Mouse (Mus musculus) intestine, embryonic 16.5 days (tissue): Measurements from ENCODE around the gene Fndc9. TPM values are rescaled to one million over a fixed set of nuclear protein-coding genes. Genes with fewer than 3 reads are reported as not detected.

ENCODE experiments used
- ATAC-seq: fragments of 200-750 bp; cut with Nextera tagmentation; 2 replicates; pipeline ENCODE4 v1.8.0; 2017; ENCODE audit warnings: moderate TSS enrichment, moderate library complexity
- H3K27ac ChIP-seq: fragments of 300-500 bp; sonication (generic); 2 replicates; pipeline ENCODE4 v1.5.1; 2014; ENCODE audit warnings: mild to moderate bottlenecking, low read length
- H3K27me3 ChIP-seq: fragments of 300-500 bp; sonication (generic); replicated peaks from 2 replicates; pipeline ENCODE4 v1.6.1; 2014; ENCODE audit warnings: low read length, control low read depth, mixed read lengths; ENCODE audit not compliant: control insufficient read depth, insufficient read depth
- H3K36me3 ChIP-seq: fragments of 300-500 bp; sonication (generic); 2 replicates; pipeline ENCODE4 v1.6.1; 2014; ENCODE audit warnings: low read length, control low read depth; ENCODE audit not compliant: control insufficient read depth, insufficient read depth
- H3K4me1 ChIP-seq: fragments of 300-500 bp; sonication (generic); 2 replicates; pipeline ENCODE4 v1.6.1; 2014; ENCODE audit warnings: low read length, control low read depth, mixed read lengths; ENCODE audit not compliant: control insufficient read depth, insufficient read depth
- H3K4me2 ChIP-seq: fragments of 300-500 bp; sonication (generic); 2 replicates; pipeline ENCODE4 v1.6.1; 2014; ENCODE audit warnings: low read depth, low read length, control low read depth
- H3K4me3 ChIP-seq: fragments of 300-500 bp; sonication (generic); 2 replicates; pipeline ENCODE4 v1.5.1; 2014; ENCODE audit warnings: mild to moderate bottlenecking, low read length
- H3K9ac ChIP-seq: fragments of 300-500 bp; sonication (generic); 2 replicates; pipeline ENCODE4 v1.6.1; 2014; ENCODE audit warnings: low read depth, low read length
- H3K9me3 ChIP-seq: fragments of 300-500 bp; sonication (generic); 2 replicates; pipeline ENCODE4 v1.6.1; 2016; ENCODE audit warnings: low read length, control low read depth; ENCODE audit not compliant: control insufficient read depth
- WGBS: fragments of 180-500 bp; shearing (Covaris S2); extraction: QIAGEN DNeasy Blood & Tissue Kit; methylation state at CpG from one replicate; pipeline ENCODE4 v1.1.7; 2014; 5-methylcytosine and 5-hydroxymethylcytosine counted together
- polyA plus RNA-seq: library from polyadenylated mRNA; unstranded; fragments of >200 nt; fragmentation: Nextera tagmentation; extraction: Ambion mirVana; gene quantifications from 2 replicates; pipeline ENCODE4 v1.2.1, GENCODE M21; 2015

Fndc9 gene
- polyA plus RNA-seq, 1 experiment from 2014 or later, result 0.09 TPM

GRCm38 (mm10) chr11:46223575-46223974, 11.8 kb upstream of the Fndc9 start:
- Histone ChIP-seq H3K4me2 (no peak overlapping the region), H3K36me3 (no peaks in the 10 kb centered on the region; the same call in 1 of the 2 replicates), H3K4me1 (no peaks in the 10 kb centered on the region), H3K27me3 (no peaks in the 10 kb centered on the region), H3K9ac (no peak overlapping the region), H3K9me3 (no peaks in the 10 kb centered on the region), H3K4me3 (no peak overlapping the region), H3K27ac (no peak overlapping the region)
- ATAC-seq, result no peak
- WGBS, result 87% methylated on average over 2 of the region's 2 CpGs

DNA sequence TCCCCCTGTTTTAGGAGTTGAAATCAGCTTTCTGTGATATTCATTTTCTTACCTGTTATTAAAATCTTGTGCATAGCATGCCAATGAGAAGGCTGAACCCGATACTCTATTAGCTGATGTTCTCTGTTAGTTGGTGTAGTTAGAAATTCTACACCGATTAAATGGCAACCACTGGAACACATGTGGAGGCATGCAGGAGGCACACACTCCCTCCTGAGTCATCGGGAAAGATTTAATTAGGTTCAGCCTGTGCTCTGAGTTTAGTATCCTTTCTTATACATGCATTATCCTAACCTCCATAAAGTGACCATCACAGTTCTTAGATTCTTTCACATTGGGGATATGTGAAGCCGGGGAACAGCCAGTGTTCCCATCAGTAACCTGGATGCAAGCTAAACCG, 10.0 kb upstream of the Fndc9 start:
- Histone ChIP-seq H3K9ac (no peak overlapping the region), H3K4me1 (no peaks in the 10 kb centered on the region), H3K9me3 (no peaks in the 10 kb centered on the region), H3K27me3 (no peaks in the 10 kb centered on the region), H3K27ac (no peak overlapping the region), H3K4me3 (no peak overlapping the region), H3K4me2 (no peak overlapping the region), H3K36me3 (no peaks in the 10 kb centered on the region; the same call in 1 of the 2 replicates)
- ATAC-seq, result no peak
- WGBS, result 89% methylated on average over 5 of the region's 5 CpGs

DNA sequence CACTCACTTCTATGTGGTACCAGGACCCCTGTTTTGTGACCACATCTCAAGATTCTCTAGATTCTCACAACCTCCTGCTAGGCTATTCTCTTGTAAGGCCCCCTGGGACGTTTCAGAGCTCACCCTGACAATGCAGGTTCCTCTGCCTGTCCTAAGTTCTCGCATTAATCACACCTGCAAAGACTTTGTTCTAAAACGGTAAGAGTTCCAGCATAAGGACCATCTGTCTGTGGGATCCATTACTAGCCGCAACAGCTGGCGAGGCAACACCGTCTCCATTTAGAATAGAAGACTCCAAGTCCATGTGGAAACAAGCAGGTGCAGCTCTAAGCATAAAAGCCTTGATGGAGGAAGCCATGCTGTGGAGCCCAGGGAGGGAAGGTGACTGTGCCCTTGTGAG, 5.1 kb upstream of the Fndc9 start:
- H3K27ac ChIP-seq, result no peak overlapping the region
- H3K27me3 ChIP-seq, result no peaks in the 10 kb centered on the region
- no peak overlapping the region for H3K4me3 ChIP-seq
- WGBS, result 75% methylated on average over 6 of the region's 6 CpGs
- H3K36me3 ChIP-seq, result no peaks in the 10 kb centered on the region
- H3K9ac ChIP-seq, result no peak overlapping the region
- H3K4me1 ChIP-seq, result no peaks in the 10 kb centered on the region
- H3K9me3 ChIP-seq, result no peaks in the 10 kb centered on the region
- H3K4me2 ChIP-seq, result no peak overlapping the region
- ATAC-seq, result no peak

DNA sequence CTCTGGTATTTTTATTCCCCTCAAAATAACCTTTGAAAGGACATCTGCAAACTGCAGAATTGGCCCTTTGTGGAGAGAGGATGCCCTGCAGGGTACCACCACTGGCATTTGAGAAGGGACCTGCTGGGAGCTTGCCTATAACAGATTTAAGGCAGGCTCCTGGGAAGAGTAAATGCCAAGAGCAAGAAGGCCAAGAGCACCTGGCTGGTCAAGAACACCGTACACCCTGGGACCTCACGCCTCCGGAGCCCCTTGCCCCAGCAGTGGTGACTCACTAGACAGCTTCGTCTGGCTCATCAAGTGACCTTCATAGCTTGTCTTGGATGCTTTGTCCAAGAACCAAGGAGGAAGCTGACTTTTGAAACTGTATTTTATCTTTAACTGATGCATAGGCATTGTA, 2.5 kb upstream of the Fndc9 start:
- Histone ChIP-seq H3K36me3 (no peaks in the 10 kb centered on the region), H3K4me1 (no peaks in the 10 kb centered on the region), H3K9ac (no peak overlapping the region), H3K9me3 (no peaks in the 10 kb centered on the region), H3K27ac (no peak overlapping the region), H3K4me3 (no peak overlapping the region), H3K27me3 (no peaks in the 10 kb centered on the region), H3K4me2 (no peak overlapping the region)
- no peak for ATAC-seq
- WGBS, result 93% methylated on average over 4 of the region's 4 CpGs

DNA sequence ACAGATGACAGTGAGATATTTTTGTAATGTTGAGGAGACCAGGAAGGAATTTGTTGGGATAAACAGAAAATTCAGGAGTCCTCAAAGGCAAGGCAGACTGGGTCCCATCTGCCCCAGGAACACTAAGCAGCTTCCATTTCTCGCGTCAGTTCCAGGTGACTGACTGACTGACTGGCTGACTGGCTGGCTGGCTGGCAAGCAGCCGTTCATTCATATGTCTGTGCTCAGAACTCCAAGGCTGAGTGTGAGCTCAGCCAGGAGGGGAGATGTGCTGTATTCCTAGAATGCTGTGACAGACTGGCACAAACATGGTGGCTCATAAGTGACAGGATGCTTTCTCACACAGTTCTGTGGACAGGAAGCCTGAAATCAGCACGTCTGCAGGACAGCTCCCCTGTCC, 1.4 kb upstream of the Fndc9 start:
- H3K4me2 ChIP-seq, result no peak overlapping the region
- no peak overlapping the region for H3K27ac ChIP-seq
- H3K9ac ChIP-seq, result no peak overlapping the region
- H3K36me3 ChIP-seq, result no peaks in the 10 kb centered on the region
- H3K4me3 ChIP-seq, result no peak overlapping the region
- no peaks in the 10 kb centered on the region for H3K27me3 ChIP-seq
- 77% methylated on average over 4 of the region's 4 CpGs for WGBS
- H3K4me1 ChIP-seq, result no peaks in the 10 kb centered on the region
- no peaks in the 10 kb centered on the region for H3K9me3 ChIP-seq
- ATAC-seq, result no peak

- ATAC-seq, result no peak
Observed at GRCm38 (mm10) chr11:46236976-46237375, 1.6 kb downstream of the Fndc9 start.

DNA sequence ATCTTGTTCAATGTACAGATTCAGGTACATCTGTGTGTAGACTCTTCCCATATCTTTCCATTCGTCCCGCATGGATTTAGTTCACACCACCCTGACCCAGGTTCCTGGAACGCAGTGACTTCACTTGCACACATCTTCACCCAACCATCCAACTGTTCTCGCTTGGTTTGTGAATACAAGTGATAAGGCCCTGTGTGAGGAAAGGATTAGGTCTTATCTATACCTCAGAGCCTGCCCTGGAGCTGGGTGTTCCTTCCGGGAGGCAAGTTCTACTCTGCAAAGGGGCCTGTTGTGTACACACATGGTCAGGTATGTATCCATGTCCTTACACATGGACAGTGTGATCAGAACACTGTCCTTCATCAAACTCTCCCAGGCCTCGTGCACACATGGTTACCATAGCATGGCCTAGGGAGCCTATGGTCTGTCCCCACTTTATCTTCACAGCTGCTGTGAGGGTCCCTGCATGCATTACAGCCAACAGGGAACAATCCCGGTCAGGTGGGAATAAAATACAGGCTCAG, 5.9 kb downstream of the Fndc9 start:
- no peaks in the 10 kb centered on the region for H3K4me1 ChIP-seq
- no peaks in the 10 kb centered on the region for H3K9me3 ChIP-seq
- no peak overlapping the region for H3K27ac ChIP-seq
- no peaks in the 10 kb centered on the region for H3K27me3 ChIP-seq
- H3K9ac ChIP-seq, result no peak overlapping the region
- no peak for ATAC-seq
- 83% methylated on average over 7 of the region's 7 CpGs for WGBS
- H3K4me3 ChIP-seq, result no peak overlapping the region
- no peaks in the 10 kb centered on the region for H3K36me3 ChIP-seq
- H3K4me2 ChIP-seq, result no peak overlapping the region

More at GRCm38 (mm10) chr11:46236976-46237375, 1.6 kb downstream of the Fndc9 start:
- Histone ChIP-seq H3K27me3 (no peaks in the 10 kb centered on the region), H3K36me3 (no peaks in the 10 kb centered on the region), H3K9ac (no peak overlapping the region), H3K4me2 (no peak overlapping the region), H3K9me3 (no peaks in the 10 kb centered on the region), H3K4me1 (no peaks in the 10 kb centered on the region), H3K27ac (no peak overlapping the region), H3K4me3 (no peak overlapping the region)
- WGBS, result 44% methylated on average over 4 of the region's 4 CpGs

- Histone ChIP-seq H3K4me3 (no peak overlapping the region), H3K9ac (no peak overlapping the region), H3K4me1 (no peaks in the 10 kb centered on the region), H3K27ac (no peak overlapping the region), H3K36me3 (no peaks in the 10 kb centered on the region), H3K4me2 (no peak overlapping the region), H3K9me3 (no peaks in the 10 kb centered on the region), H3K27me3 (no peaks in the 10 kb centered on the region)
- WGBS, result 91% methylated on average over 8 of the region's 8 CpGs
- ATAC-seq, result no peak
Observed at GRCm38 (mm10) chr11:46241985-46242384, 6.7 kb downstream of the Fndc9 start.

DNA sequence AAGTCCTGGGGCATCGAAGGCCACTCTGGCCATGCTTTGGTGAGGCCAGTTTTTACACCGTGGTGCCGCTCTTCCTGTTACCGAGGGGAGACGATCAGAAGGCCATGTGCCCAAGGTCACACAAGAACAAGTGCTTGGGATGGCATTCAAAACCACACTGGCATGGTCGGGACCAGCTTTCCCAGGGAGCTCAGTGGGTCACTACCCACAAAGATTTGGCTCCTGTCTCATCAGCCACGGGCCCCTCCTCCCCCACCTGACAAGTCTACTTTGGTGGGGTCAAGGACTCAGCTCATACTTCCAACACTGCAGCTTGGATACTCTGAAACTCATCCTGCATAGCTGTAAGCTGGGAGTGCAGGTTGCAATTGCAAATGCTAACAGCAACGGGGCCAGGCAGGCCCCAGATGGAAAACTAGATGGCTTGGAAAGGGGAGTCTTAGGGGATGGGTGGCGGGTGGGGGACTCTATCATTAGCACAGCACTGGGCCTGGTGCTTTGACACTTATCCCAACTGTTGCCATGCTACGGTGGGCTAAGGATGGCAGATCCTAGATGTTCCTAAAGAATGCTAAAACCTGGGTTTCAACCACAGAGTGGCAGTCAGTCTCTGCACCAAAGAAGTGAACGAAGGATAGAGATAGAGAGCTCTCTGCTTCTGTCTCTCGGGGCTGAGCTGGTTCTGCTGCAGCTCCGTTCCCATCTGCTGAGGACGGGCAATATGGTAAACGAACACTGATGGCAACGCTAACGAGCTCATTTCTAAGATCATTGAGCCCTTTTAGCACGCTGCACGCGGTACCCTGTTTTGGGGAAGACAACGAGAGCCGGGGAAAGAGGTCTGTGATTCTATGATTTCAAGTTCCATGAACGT, 9.6 kb downstream of the Fndc9 start:
- no peak for ATAC-seq
- Histone ChIP-seq H3K9me3 (no peaks in the 10 kb centered on the region), H3K27ac (no peak overlapping the region), H3K4me1 (no peaks in the 10 kb centered on the region), H3K36me3 (no peaks in the 10 kb centered on the region), H3K4me2 (no peak overlapping the region), H3K4me3 (no peak overlapping the region), H3K27me3 (no peaks in the 10 kb centered on the region), H3K9ac (no peak overlapping the region)
- WGBS, result 92% methylated on average over 23 of the region's 23 CpGs
